Mouse (Mus musculus) frontal cortex, postnatal 25 days (tissue): ENCODE measurements around the gene Mfsd4b5.
"Not testable (repeated sequence)": the region's sequence is repeated elsewhere in the genome, so short reads cannot be mapped to it uniquely, and the experiment has no call there.

Source experiments
- DNase-seq, 2 experiments: peaks; one replicate each; pipeline ENCODE4 v3.0.0; 2022; ENCODE audit warnings: low spot score in 2 of 2

Gene Mfsd4b5

DNA sequence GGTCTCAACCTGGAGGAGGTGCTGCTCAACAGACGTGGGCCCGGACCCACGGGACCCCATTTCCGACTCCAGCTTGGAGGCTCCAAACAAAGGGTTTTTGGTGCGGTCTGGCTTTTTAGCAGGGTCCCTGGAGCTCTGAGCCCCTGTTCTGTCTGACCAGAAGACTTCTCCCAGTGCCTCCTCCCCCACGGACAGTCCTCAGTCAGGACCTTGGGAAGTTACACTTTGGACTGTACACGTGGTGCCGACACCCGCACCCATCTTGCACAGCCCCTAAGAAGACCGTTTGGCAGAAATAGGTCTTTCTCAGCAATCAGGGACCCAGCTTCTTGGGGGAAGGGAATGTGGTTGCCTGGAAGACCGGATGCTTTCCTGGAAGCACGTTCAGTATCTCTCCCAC is at the start of gene Mfsd4b5:
Mfsd4b5 (minus strand) TSS at position 181 of the 400 bp plus-strand sequence.
- DNase-seq: no peak

DNA sequence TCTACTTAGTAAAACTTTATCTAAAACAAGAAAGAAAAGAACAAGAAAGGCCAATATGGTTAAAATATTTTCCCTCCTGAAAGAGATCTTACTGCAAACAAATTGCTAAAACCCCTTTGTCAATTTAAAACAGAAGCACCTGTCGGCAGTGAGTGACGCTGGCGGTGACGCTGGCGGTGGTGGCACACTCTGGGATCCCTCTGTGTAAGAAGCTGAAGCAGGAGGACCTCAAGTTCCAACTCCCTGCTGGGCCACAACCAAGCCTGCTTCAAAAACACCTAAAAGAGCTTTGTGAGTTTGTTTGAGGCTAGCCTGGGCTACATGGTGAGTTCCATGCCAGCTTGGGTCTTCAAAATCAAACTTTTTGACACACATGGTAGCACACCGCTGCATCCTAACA is 48.5 kb upstream of the Mfsd4b5 start:
- DNase-seq: no peak

DNA sequence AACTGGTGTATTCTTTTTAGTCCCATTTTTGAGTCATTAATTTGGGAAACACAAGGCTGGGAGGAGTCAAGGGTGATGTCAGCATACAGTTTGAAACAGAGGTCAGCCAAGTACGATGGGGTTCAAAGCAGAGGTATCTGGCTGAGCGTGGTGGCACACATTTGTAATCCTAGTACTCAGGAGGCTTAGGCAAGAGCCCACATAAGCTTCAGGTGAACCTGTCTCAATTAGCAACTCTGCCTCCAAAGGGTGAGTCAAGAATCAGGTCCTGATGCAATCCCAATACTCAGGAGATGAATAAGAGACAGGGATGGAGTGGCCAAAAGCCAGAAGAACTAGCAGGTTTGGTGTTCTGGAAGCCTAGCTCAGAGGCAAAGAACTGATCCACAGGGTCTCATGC is 46.5 kb upstream of the Mfsd4b5 start:
- DNase-seq: no peak

GRCm38 (mm10) chr10:40030716-40031115 is 44.3 kb upstream of the Mfsd4b5 start:
- no peak for DNase-seq

DNA sequence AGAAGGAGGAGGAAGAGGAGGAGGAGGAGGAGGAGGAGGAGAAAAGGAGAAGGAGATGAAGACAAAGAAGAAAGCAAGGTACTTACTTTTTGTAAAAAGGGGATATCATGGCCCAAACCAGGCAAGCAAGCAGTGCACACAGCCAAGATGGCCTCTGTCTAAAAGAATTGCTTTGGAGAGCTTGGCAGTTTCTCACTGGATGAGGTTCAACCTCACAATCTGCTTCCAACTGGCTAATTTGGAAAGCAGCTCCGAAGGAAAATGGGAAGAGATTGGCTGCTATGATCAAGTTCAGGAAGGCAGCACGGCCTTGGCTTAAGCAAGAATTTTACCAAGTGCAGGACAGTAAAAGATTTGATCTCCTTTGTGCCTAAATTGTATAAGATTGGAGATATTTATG is 43.2 kb upstream of the Mfsd4b5 start:
- DNase-seq: no peak

DNA sequence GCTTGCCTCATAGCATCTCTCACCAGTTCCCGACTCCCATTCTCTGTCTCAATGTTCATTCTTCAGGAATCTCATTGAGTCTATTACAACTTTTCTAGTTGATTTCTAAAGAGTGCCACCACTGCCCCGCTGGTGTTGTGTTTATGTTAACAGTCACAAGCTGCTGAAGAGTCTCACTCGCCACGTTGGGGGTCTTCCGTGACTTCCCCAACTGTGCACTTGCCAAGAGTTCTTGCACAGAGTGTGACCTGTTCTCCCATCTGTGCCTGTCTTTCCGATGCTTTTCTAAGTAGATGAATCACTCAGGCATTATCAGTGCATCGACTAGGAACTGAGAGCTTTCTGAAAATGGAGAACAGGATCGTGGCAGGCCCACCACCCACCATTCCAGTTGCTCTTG is 41.6 kb upstream of the Mfsd4b5 start:
- DNase-seq: no peak

- DNase-seq: no peak
Observed at GRCm38 (mm10) chr10:40026546-40026945, 40.1 kb upstream of the Mfsd4b5 start.

DNA sequence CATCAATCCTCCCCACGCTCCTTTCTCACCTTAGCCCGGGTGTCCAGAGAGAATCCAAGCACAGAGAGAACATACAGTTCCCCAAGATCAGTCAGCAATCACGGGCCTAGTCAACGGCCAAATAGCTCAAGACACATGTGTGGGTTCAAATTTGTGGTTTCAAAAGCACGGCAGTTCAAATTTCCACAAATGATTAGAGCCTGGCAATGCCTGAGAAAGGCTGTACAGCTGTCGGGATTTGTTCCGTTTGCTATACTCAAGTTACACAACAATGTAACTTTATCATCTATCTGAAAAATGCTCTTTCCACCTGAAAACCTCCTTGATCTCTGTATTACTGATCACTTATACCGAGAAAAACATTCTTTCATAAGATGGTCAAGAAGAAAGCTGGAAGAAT is 39.1 kb upstream of the Mfsd4b5 start:
- DNase-seq: no peak

GRCm38 (mm10) chr10:40024554-40025428 is 38.3 kb upstream of the Mfsd4b5 start, which contains the start of gene Mfsd4b1:
Mfsd4b1 (minus strand) TSS chr10:40025268.
- peak; percentile 63 to 81 for DNase-seq

DNA sequence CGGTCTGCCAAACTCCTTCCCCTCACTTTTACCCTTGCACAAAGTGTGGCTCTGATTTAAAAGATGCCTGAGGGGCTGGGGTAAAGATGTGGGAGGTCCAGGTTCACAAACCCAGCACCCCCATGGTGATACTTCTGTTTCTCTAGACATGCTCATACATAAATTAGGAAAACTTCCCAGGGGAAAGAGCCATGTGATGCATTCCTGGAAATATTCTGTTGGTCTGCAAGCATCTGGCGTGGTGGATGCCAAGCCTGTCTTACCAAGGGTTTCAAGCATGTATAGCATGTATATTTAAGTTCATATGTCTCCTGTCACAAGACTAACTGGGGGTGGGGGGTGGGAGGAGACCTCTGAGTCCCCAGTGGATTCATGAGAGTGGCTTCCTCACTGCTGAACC is 34.0 kb upstream of the Mfsd4b5 start:
- no peak for DNase-seq

- DNase-seq: no peak
Observed at GRCm38 (mm10) chr10:40019492-40019891, 33.0 kb upstream of the Mfsd4b5 start.

DNA sequence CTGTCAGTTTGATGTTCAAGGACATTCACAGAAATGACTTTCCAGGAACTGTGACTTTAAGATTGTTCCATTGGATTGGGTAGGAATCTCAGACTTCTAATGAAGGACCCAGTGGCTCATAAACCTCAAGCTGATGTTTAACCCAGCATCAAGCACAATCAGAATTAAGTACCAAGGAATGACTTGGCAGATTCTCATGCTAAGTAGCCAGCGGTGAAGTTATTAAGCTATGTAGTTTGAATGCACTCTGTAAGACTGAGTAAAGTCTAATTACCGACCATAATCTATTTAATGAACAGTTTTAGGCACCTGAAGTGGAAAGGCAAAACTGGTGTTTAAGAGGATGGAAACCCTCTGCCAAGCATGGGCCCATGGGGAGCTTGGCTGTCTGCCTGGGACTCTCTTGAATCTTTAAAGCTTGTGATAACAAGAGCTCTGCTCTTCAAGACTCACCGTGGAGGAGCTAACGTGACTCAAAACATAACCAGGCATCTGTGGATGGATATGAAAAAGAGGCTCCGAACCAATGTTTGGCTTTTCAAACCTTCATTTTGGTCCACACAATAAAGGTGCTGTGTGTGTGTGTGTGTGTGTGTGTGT is 31.9 kb upstream of the Mfsd4b5 start:
- DNase-seq: no peak

GRCm38 (mm10) chr10:40009591-40009990 is 23.1 kb upstream of the Mfsd4b5 start:
- DNase-seq: no peak

DNA sequence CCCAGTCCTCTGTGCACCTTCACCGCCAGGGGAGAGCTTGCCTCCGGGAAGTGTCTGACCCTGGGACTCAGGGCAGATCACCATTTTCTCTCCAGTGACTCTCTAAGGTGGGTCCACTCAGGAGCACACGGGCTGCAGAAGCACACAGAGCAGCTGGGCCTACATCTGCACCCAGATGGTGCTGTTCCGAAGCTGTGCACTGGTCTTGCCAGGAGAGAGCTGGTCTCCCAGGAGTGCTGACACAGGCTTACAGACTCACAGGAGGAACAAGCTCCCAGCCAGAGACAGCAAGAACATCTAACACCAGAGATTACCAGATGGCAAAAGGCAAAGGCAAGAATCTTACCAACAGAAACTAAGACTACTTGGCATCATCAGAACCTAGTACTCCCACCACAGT is 22.4 kb upstream of the Mfsd4b5 start:
- DNase-seq: not testable (repeated sequence)

DNA sequence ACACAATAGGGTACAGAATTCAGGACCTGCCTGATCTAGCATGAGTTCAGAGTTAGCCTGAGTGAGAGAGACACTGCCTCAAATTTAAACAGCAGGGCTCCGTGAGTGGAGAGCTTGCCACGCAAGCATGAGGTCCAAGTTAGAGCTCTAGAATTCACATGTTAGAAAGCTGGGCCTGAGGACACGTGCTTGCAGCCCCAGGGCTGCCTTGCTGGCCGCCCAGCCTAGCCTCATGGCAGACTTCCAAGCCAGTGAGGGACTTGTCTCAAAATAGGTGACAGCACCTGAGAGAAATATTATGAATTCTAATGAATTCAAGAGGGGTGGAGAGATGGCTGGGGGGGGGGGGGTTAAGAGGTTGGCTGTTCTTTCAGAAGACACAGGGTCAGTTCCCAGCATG is 21.5 kb upstream of the Mfsd4b5 start:
- no peak for DNase-seq

- no peak for DNase-seq
Observed at GRCm38 (mm10) chr10:40006963-40007362, 20.5 kb upstream of the Mfsd4b5 start.

GRCm38 (mm10) chr10:40000746-40001145 is 14.3 kb upstream of the Mfsd4b5 start:
- no peak for DNase-seq

- no peak for DNase-seq
Observed at GRCm38 (mm10) chr10:39991155-39991554, 4.7 kb upstream of the Mfsd4b5 start.

- no peak for DNase-seq
Observed at GRCm38 (mm10) chr10:39982604-39983003, 3.8 kb downstream of the Mfsd4b5 start.

DNA sequence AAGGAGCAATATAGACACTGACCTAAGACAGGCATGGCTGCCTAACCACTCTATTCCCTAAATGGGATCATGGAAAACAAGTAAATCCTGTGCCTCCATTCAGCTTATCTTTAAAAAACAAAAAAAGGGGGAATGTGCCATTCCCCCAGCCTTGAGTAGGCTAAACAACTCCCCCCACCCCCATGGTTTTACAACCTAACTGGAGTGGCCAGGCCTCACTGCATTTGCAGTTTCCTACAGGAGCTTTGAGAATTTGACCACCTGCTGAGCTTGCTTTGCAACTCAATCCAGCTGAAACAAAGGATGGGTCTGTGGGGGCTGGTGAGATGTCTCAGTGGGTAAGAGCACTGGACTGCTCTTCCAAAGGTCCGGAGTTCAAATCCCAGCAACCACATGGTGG is 8.2 kb downstream of the Mfsd4b5 start:
- no peak for DNase-seq

GRCm38 (mm10) chr10:39977346-39977745 is 9.1 kb downstream of the Mfsd4b5 start:
- DNase-seq: no peak

DNA sequence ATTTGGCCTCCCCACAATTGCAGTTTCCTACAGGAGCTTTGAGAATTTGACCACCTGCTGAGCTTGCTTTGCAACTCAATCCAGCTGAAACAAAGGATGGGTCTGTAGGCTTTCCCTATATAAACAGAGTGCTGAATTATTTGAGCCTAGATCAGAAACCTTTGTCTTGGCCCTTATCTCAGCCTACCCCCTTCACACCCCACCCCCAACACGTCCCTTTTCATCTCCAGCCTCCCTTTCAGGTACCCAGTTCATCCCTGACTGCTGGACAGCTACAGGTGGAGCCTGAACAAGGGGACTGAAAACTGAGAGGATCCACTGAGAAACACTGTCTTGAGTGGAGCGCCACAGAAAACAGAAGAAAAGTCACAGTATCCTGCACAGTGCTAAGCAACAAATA is 10.7 kb downstream of the Mfsd4b5 start:
- no peak for DNase-seq

- DNase-seq: no peak
Observed at GRCm38 (mm10) chr10:39974982-39975381, 11.5 kb downstream of the Mfsd4b5 start.
